In genomic region chr4:132048011-132048991, GRCm38 (mm10) we compare ENCODE assay signal across 8 mouse cellular contexts. TPM values are rescaled to one million over a fixed set of nuclear protein-coding genes. Genes with fewer than 3 reads are reported as not detected.
DNase-seq lines count a peak whose midpoint lies in the region; ATAC-seq and TF ChIP-seq lines count a peak whose summit lies in the region.

No protein-coding gene starts in this region.

- peak overlapping the region in 2 of 3 experiments; percentile 56 to 63 for H3K4me3 ChIP-seq in CH12.LX (replicated peaks in 1 of 3; ENCODE audit: low read depth in 2 of 3, low read length in 2 of 3, poor library complexity in 1 of 3)
- H3K4me3 ChIP-seq in embryonic facial prominence, embryonic 11.5 days (ENCODE audit: low read depth, low read length): peak overlapping the region; percentile 90
- peak overlapping the region; percentile 92 for H3K4me3 ChIP-seq in heart, embryonic 16.5 days (ENCODE audit: low read length)
- H3K4me3 ChIP-seq in macrophage (ENCODE audit: inconsistent target): peak overlapping the region; percentile 16

- in situ Hi-C loops in CH12.LX (cut with MboI; ENCODE audit: low pct_ligation_motif_present, low pct_unique_long_range_greater_than_20kb, low sequenced_read_pairs): no loop called here

- ATAC-seq in activated CD4-positive, CD25-positive, alpha-beta regulatory T cell, adult 4 months: peak; percentile 9
- ATAC-seq in embryonic facial prominence, embryonic 11.5 days (replicated peaks; ENCODE audit: insufficient number of reproducible peaks, low FRiP score, low TSS enrichment, low read depth): peak; percentile 29; the same call in 1 of the 2 replicates
- ATAC-seq in heart, embryonic 16.5 days (replicated peaks; ENCODE audit: extremely low read depth, insufficient read depth, low FRiP score): peak; percentile 33; the same call in 1 of the 2 replicates

- no peaks in the 10 kb centered on the region for H3K36me3 ChIP-seq in CH12.LX (replicated peaks in 1 of 2; ENCODE audit: control insufficient read depth in 1 of 2, insufficient read depth in 1 of 2, low read length in 1 of 2)
- H3K36me3 ChIP-seq in embryonic facial prominence, embryonic 11.5 days (replicated peaks; ENCODE audit: control insufficient read depth, insufficient read depth, low read depth, low read length): no peaks in the 10 kb centered on the region
- no peaks in the 10 kb centered on the region for H3K36me3 ChIP-seq in heart, embryonic 16.5 days (ENCODE audit: control insufficient read depth, insufficient read depth)
- no peaks in the 10 kb centered on the region for H3K36me3 ChIP-seq in macrophage (ENCODE audit: inconsistent target)

- no peak for TF ChIP-seq RAD21 in CH12.LX (IDR thresholded peaks at IDR 0.05; ENCODE audit: low read depth, low read length)

- TF ChIP-seq CTCF in CH12.LX (conservative IDR thresholded peaks at IDR 0.05 in 1 of 2, IDR thresholded peaks at IDR 0.05 in 1 of 2; ENCODE audit: low read depth in 2 of 2, low read length in 2 of 2): no peak

- peaks cover 9% of the 10 kb centered on the region for H3K27me3 ChIP-seq in CH12.LX (replicated peaks)
- H3K27me3 ChIP-seq in embryonic facial prominence, embryonic 11.5 days (ENCODE audit: control insufficient read depth, insufficient read depth, low read length): no peaks in the 10 kb centered on the region
- H3K27me3 ChIP-seq in heart, embryonic 16.5 days (ENCODE audit: control insufficient read depth, insufficient read depth, low read length): no peaks in the 10 kb centered on the region

- no peak overlapping the region for H3K27ac ChIP-seq in CH12.LX (ENCODE audit: insufficient read depth, low read depth)
- peak overlapping the region; percentile 95 for H3K27ac ChIP-seq in embryonic facial prominence, embryonic 11.5 days (replicated peaks; ENCODE audit: low read depth, low read length)
- peak overlapping the region; percentile 76 for H3K27ac ChIP-seq in heart, embryonic 16.5 days (ENCODE audit: low read length)
- H3K27ac ChIP-seq in macrophage: no peak overlapping the region

- H3K4me2 ChIP-seq in CH12.LX (ENCODE audit: insufficient read depth, low read depth, poor library complexity, severe bottlenecking): peak overlapping the region; percentile 87
- H3K4me2 ChIP-seq in embryonic facial prominence, embryonic 11.5 days (ENCODE audit: low read depth, low read length): peak overlapping the region; percentile 88
- peak overlapping the region; percentile 99 for H3K4me2 ChIP-seq in heart, embryonic 16.5 days (ENCODE audit: low read depth, low read length)

- under 1% methylated on average over 59 of the region's 95 CpGs for WGBS in embryonic facial prominence, embryonic 11.5 days
- 1% methylated on average over 85 of the region's 95 CpGs for WGBS in heart, embryonic 16.5 days
- WGBS in macrophage (ENCODE audit: missing documents): 9% methylated on average over 84 of the region's 95 CpGs

- peaks cover 0 to 11% of the 10 kb centered on the region in 2 experiments; a peak in 2 of 4 replicates for H3K4me1 ChIP-seq in CH12.LX (ENCODE audit: control insufficient read depth in 1 of 2, insufficient read depth in 2 of 2)
- peaks cover 4% of the 10 kb centered on the region for H3K4me1 ChIP-seq in embryonic facial prominence, embryonic 11.5 days (ENCODE audit: control insufficient read depth, insufficient read depth, low read length)
- H3K4me1 ChIP-seq in heart, embryonic 16.5 days (ENCODE audit: control insufficient read depth, insufficient read depth, low read length): peaks cover 24% of the 10 kb centered on the region

- H3K79me2 ChIP-seq in CH12.LX (replicated peaks; ENCODE audit: control insufficient read depth, extremely low read depth, insufficient read depth, poor library complexity, severe bottlenecking) (no peaks in the 10 kb centered on the region), macrophage (ENCODE audit: inconsistent target) (peaks cover 88% of the 10 kb centered on the region)

- no peaks in the 10 kb centered on the region for H3K9me3 ChIP-seq in CH12.LX (replicated peaks; ENCODE audit: low read length)
- H3K9me3 ChIP-seq in embryonic facial prominence, embryonic 11.5 days (replicated peaks; ENCODE audit: control insufficient read depth, low read length): no peaks in the 10 kb centered on the region
- no peaks in the 10 kb centered on the region for H3K9me3 ChIP-seq in heart, embryonic 16.5 days (replicated peaks; ENCODE audit: control insufficient read depth, low read length)

- dilution Hi-C loops in CH12.LX (cut with MboI; ENCODE audit: extremely low pct_ligation_motif_present, extremely low pct_unique_long_range_greater_than_20kb, low sequenced_read_pairs): no loop called here

- TF ChIP-seq POLR2A in CH12.LX (IDR thresholded peaks at IDR 0.05; ENCODE audit: low read depth, low read length): no peak

- DNase-seq in CH12.LX (ENCODE audit: extremely low read depth): no peak
- peak; percentile 71 for DNase-seq in embryonic facial prominence, embryonic 11.5 days (ENCODE audit: low spot score)
- peak; percentile 64 to 75 for DNase-seq in kidney, postnatal 4 days
- peak; percentile 23 for DNase-seq in right cerebral cortex, postnatal 14 days
- no peak for DNase-seq in c-Kit-positive CD71-positive TER-119-positive erythroid progenitor cells, embryonic 14.5 days (ENCODE audit: low spot score)

- H3K9ac ChIP-seq in CH12.LX (ENCODE audit: insufficient read depth, low read depth): peak overlapping the region; percentile 71
- H3K9ac ChIP-seq in embryonic facial prominence, embryonic 11.5 days (replicated peaks; ENCODE audit: low read length): peak overlapping the region; percentile 98
- H3K9ac ChIP-seq in heart, embryonic 16.5 days (ENCODE audit: low read length): peak overlapping the region; percentile 93

- no peak for TF ChIP-seq EP300 in CH12.LX (IDR thresholded peaks at IDR 0.05; ENCODE audit: low read length)

TF ChIP-seq in CH12.LX, 34 proteins besides CTCF, POLR2A, EP300 and RAD21:
- TF ChIP-seq NRF1 (IDR thresholded peaks at IDR 0.05; ENCODE audit: low read depth, low read length) (no peak), MAZ (IDR thresholded peaks at IDR 0.05; ENCODE audit: low read depth, low read length) (no peak), UBTF (IDR thresholded peaks at IDR 0.05; ENCODE audit: low read depth, low read length) (no peak; the same call in 1 of the 2 replicates)

RNA-seq across cellular contexts. Expression of gene Gm10300, which starts 26.2 kb away (rescaled TPM):
- 0.08 TPM in 2 replicates for total RNA-seq in CH12.LX (2012; rRNA removed)
- total RNA-seq in CH12.LX (2014; rRNA removed): not detected in 2 replicates
- polyA plus RNA-seq in CH12.LX (2012; ENCODE audit: insufficient read length, low read depth): not detected in 2 replicates
- polyA plus RNA-seq in activated CD4-positive, CD25-positive, alpha-beta regulatory T cell, adult 4 months (2017; shearing (Covaris generic)): not detected
- polyA plus RNA-seq in embryonic facial prominence, embryonic 11.5 days (2014; fragmentation: Nextera tagmentation; extraction: Ambion mirVana): not detected in 2 replicates
- 0.05 and 0.10 TPM in 2 replicates for polyA plus RNA-seq in heart, embryonic 16.5 days (2015; fragmentation: Nextera tagmentation; extraction: Ambion mirVana)
- 1 to 10 TPM in 8 of 26 experiments, under 1 TPM in 6, not detected in 12; 0.29 to 2.7 (median 1.2) TPM for total RNA-seq in macrophage (2018; cell fraction: chromatin; rRNA removed)
- under 1 TPM in 15 of 26 experiments, not detected in 11; 0.03 to 0.29 (median 0.14) TPM for total RNA-seq in macrophage (2018; cell fraction: cytosol; rRNA removed)
- 1 to 10 TPM in 7 of 26 experiments, under 1 TPM in 13, not detected in 6; 0.30 to 3.2 (median 0.57) TPM for total RNA-seq in macrophage (2018; cell fraction: nucleus; rRNA removed)
- 0.10 to 0.15 TPM (median 0.14 TPM) in 3 replicates for polyA plus RNA-seq in macrophage (2018)

RNA-seq across cellular contexts. Expression of gene Epb41, which starts 26.8 kb away (rescaled TPM):
- total RNA-seq in CH12.LX (2012; rRNA removed) (8.4 and 10.0 TPM in 2 replicates), CH12.LX (2014; rRNA removed) (6.0 and 7.1 TPM in 2 replicates)
- polyA plus RNA-seq in CH12.LX (2012; ENCODE audit: insufficient read length, low read depth) (16.5 and 21.6 TPM in 2 replicates), macrophage (2018) (45.7 to 91.9 TPM (median 56.7 TPM) in 3 replicates)
- 10 to 100 TPM; 26.9 to 27.1 TPM for polyA plus RNA-seq in activated CD4-positive, CD25-positive, alpha-beta regulatory T cell, adult 4 months (2017; shearing (Covaris generic))
- 139 and 141 TPM in 2 replicates for polyA plus RNA-seq in embryonic facial prominence, embryonic 11.5 days (2014; fragmentation: Nextera tagmentation; extraction: Ambion mirVana)
- polyA plus RNA-seq in heart, embryonic 16.5 days (2015; fragmentation: Nextera tagmentation; extraction: Ambion mirVana): 67.4 and 68.6 TPM in 2 replicates
- total RNA-seq in macrophage (2018; cell fraction: chromatin; rRNA removed): 100 to 1,000 TPM in 19 of 26 experiments, 10 to 100 TPM in 7; 15.5 to 258 (median 152) TPM
- total RNA-seq in macrophage (2018; cell fraction: cytosol; rRNA removed): 10 to 100 TPM; 43.0 to 71.9 (median 59.2) TPM
- total RNA-seq in macrophage (2018; cell fraction: nucleus; rRNA removed): 100 to 1,000 TPM in 7 of 26 experiments, 10 to 100 TPM in 19; 20.4 to 144 (median 81.0) TPM

Comparison
In these comparisons a context has a peak if more than half of its experiments do, and no peak if none do; other contexts are left out.
1. DNase-seq: peak in embryonic facial prominence, embryonic 11.5 days (single experiment), kidney, postnatal 4 days (2 of 2) and right cerebral cortex, postnatal 14 days (single experiment); none in CH12.LX (single experiment) and c-Kit-positive CD71-positive TER-119-positive erythroid progenitor cells, embryonic 14.5 days (single experiment).
2. H3K27ac ChIP-seq: peak in embryonic facial prominence, embryonic 11.5 days (single experiment) and heart, embryonic 16.5 days (single experiment); none in CH12.LX (single experiment) and macrophage (single experiment).
3. H3K4me3 ChIP-seq: peak in every context shown above with its lines; median percentile 92 in heart, embryonic 16.5 days; 90 in embryonic facial prominence, embryonic 11.5 days; 60 in CH12.LX; 16 in macrophage.
4. Peak in every context shown above with its lines, with median percentiles within 50 percentile points of each other: H3K4me2 ChIP-seq, H3K9ac ChIP-seq and ATAC-seq.